Mouse (Mus musculus) right cerebral cortex, postnatal 14 days (tissue): ENCODE data around the gene Ryr1.

Experiments used
- DNase-seq: peaks from one replicate; pipeline ENCODE4 v3.0.0; 2022

The Ryr1 gene

GRCm38 (mm10) chr7:28957997-28958725, 166.8 kb downstream of the Ryr1 start:
- no peak for DNase-seq

GRCm38 (mm10) chr7:28957286-28957685, 167.7 kb downstream of the Ryr1 start:
- no peak for DNase-seq

GRCm38 (mm10) chr7:28956270-28956669, 168.7 kb downstream of the Ryr1 start:
- no peak for DNase-seq

- no peak for DNase-seq
Observed at GRCm38 (mm10) chr7:28955295-28955897, 169.6 kb downstream of the Ryr1 start.

DNA sequence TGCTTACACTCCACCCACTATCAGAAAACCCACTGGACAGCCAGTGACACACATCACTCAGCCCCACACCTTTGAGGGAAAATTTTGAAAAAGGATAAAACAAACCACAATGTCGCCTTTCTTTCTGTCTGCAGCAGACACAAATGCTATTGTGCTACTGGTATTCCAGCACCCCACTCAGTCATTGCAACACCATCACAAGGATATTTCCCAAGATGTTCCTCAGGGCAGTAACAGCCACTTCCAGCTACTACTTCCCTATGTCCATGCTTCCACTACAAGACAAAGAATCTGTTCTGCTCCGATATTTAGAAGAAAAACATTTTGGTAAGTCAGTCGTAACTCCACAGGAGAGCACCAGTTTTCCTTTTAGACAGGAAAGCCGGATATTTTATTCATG, 170.2 kb downstream of the Ryr1 start:
- DNase-seq: no peak

GRCm38 (mm10) chr7:28953476-28954376, 171.3 kb downstream of the Ryr1 start:
- no peak for DNase-seq
